Mouse (Mus musculus): ENCODE results near the gene Ciz1. TPM values are rescaled to one million over a fixed set of nuclear protein-coding genes. Genes with fewer than 3 reads are reported as not detected.

Ciz1 gene
- polyA plus RNA-seq, 1 experiment from 2014 or later: 51.9 TPM

- no peak for DNase-seq
- Histone ChIP-seq H3K4me1 (ENCODE audit: insufficient read depth) (no peaks in the 10 kb centered on the region), H3K4me3 (ENCODE audit: low read depth, low read length) (no peak overlapping the region), H3K9me3 (ENCODE audit: low read depth, low read length) (no peaks in the 10 kb centered on the region), H3K36me3 (ENCODE audit: insufficient read depth) (peaks cover 21% of the 10 kb centered on the region), H3K27ac (ENCODE audit: low read depth) (no peak overlapping the region), H3K9ac (no peak overlapping the region), H3K27me3 (ENCODE audit: insufficient read depth, low read length) (no peaks in the 10 kb centered on the region), H3K4me2 (no peak overlapping the region; the same call in 1 of the 2 replicates)
- ATAC-seq (ENCODE audit: insufficient read depth): no peak
- no peak for TF ChIP-seq CTCF (IDR thresholded peaks at IDR 0.05; ENCODE audit: low read depth)
- WGBS: 84% methylated on average over 2 of the region's 2 CpGs
Measured at GRCm38 (mm10) chr2:32382689-32383088, 30.6 kb downstream of the Ciz1 start.

DNA sequence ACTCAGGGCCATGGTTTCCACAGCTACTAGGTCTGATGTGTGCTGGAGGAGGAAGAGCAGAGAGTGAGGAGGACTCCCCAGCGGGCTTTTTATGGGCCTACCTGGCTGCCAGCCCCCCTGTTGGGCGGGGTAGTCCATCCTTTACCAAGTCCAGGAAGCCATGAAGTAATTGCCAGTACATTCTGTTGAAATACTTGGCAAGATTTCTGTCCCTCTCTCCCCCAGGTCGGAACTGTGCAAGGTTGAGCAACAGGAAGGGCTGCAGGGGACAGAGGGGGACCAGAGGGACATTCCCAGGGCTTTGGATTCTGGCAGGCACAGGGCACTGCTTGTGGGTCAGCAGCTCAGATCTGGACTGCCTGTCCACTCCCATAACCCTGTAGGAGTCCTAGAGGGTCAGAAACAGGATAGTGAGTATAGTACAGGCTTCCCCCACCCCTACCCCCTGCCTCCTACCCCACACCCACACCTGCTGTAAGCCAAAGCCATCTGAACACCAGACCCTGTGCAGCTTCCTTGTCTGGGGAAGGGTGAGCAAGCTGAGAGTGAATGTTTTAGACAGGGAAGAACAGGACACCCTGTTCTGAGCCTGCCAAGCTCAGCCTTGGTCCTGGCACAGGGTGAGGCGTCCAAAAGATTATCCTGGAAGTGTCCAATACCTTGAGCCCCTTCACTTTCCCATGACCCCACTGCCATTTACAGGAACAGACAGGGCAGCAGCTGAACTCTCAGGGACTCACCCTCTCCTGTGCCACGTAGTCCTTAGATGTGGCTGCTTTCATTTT lies 35.8 kb downstream of the Ciz1 start, which contains the start of gene Lcn2:
Lcn2 (minus strand) TSS at position 547 of the 785 bp plus-strand sequence.
- Histone ChIP-seq H3K4me3 (ENCODE audit: low read depth, low read length) (no peak within 1 kb of the TSS), H3K4me2 (no peak within 1 kb of the TSS), H3K9me3 (ENCODE audit: low read depth, low read length) (no peaks in the 10 kb centered on the region), H3K27me3 (ENCODE audit: insufficient read depth, low read length) (no peaks in the 10 kb centered on the region), H3K36me3 (ENCODE audit: insufficient read depth) (no peaks in the 10 kb centered on the region), H3K4me1 (ENCODE audit: insufficient read depth) (no peaks in the 10 kb centered on the region), H3K9ac (no peak within 1 kb of the TSS), H3K27ac (ENCODE audit: low read depth) (no peak within 1 kb of the TSS)
- no peak for TF ChIP-seq CTCF (IDR thresholded peaks at IDR 0.05; ENCODE audit: low read depth)
- 58% methylated on average over 5 of the region's 5 CpGs for WGBS
- no peak for ATAC-seq (ENCODE audit: insufficient read depth)
- DNase-seq: no peak

DNA sequence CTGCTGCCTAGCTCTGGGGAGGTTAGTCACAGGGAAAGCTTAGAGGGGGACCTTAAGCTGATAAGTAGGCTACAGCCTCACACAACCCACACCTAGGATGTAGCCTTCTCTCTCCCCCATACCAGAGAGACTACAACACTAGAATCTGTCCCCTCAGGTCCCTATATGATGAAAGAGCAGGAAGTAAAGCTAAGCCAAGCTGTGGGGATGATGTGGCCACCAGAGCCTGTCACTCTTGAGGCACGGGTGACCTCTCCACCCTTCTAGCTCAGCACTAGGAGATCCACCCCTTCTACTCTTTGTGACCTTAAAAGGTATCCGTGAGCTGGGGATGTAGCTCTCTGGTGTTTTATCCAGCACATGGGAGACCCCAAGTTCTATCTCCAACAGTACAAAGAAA lies 37.0 kb downstream of the Ciz1 start:
- H3K36me3 ChIP-seq (ENCODE audit: insufficient read depth): no peaks in the 10 kb centered on the region
- no peak overlapping the region for H3K9ac ChIP-seq
- no peak overlapping the region for H3K4me3 ChIP-seq (ENCODE audit: low read depth, low read length)
- 72% methylated on average over 2 of the region's 2 CpGs for WGBS
- TF ChIP-seq CTCF (IDR thresholded peaks at IDR 0.05; ENCODE audit: low read depth): no peak
- no peak overlapping the region for H3K27ac ChIP-seq (ENCODE audit: low read depth)
- no peaks in the 10 kb centered on the region for H3K4me1 ChIP-seq (ENCODE audit: insufficient read depth)
- DNase-seq (no peak), ATAC-seq (ENCODE audit: insufficient read depth) (no peak)
- H3K27me3 ChIP-seq (ENCODE audit: insufficient read depth, low read length): no peaks in the 10 kb centered on the region
- no peak overlapping the region for H3K4me2 ChIP-seq
- H3K9me3 ChIP-seq (ENCODE audit: low read depth, low read length): no peaks in the 10 kb centered on the region

DNA sequence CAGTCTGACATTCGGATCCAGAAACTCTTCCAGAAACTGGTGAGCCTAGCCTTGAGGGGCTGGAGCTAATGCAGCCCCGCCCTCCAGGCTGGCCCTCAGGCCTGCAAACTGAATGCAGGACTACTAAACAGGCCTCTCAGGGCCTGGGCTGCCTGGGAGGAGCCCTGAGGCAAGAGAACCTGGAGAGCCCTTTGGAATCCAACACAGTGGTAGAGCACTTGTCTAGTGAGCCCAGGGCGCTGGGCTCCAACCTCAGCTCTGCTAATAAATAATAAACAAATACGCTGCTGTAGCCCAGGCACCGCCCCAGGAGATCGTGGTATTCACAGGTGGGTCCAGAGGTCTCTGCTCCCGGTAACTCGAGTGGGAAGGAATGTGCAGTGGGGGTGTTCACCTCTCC lies 38.7 kb downstream of the Ciz1 start:
- ATAC-seq (ENCODE audit: insufficient read depth): no peak
- 52% methylated on average over 8 of the region's 8 CpGs for WGBS

GRCm38 (mm10) chr2:32392063-32392462 lies 39.9 kb downstream of the Ciz1 start:
- Histone ChIP-seq H3K4me3 (ENCODE audit: low read depth, low read length) (no peak overlapping the region), H3K27me3 (ENCODE audit: insufficient read depth, low read length) (no peaks in the 10 kb centered on the region), H3K9ac (no peak overlapping the region; the same call in 1 of the 2 replicates), H3K36me3 (ENCODE audit: insufficient read depth) (no peaks in the 10 kb centered on the region), H3K9me3 (ENCODE audit: low read depth, low read length) (no peaks in the 10 kb centered on the region), H3K27ac (ENCODE audit: low read depth) (no peak overlapping the region), H3K4me2 (no peak overlapping the region), H3K4me1 (ENCODE audit: insufficient read depth) (peaks cover under 1% of the 10 kb centered on the region; the same call in 1 of the 2 replicates)
- TF ChIP-seq CTCF (IDR thresholded peaks at IDR 0.05; ENCODE audit: low read depth): no peak
- WGBS: 76% methylated on average over 5 of the region's 5 CpGs
- no peak for DNase-seq
- no peak for ATAC-seq (ENCODE audit: insufficient read depth)

More for the DNA sequence above, 38.7 kb downstream of the Ciz1 start:
- no peak for TF ChIP-seq CTCF (IDR thresholded peaks at IDR 0.05; ENCODE audit: low read depth)
- H3K4me1 ChIP-seq (ENCODE audit: insufficient read depth): no peaks in the 10 kb centered on the region
- no peaks in the 10 kb centered on the region for H3K9me3 ChIP-seq (ENCODE audit: low read depth, low read length)
- H3K36me3 ChIP-seq (ENCODE audit: insufficient read depth): no peaks in the 10 kb centered on the region
- DNase-seq: no peak
- no peak overlapping the region for H3K27ac ChIP-seq (ENCODE audit: low read depth)
- no peaks in the 10 kb centered on the region for H3K27me3 ChIP-seq (ENCODE audit: insufficient read depth, low read length)
- no peak overlapping the region for H3K4me2 ChIP-seq
- H3K9ac ChIP-seq: no peak overlapping the region
- H3K4me3 ChIP-seq (ENCODE audit: low read depth, low read length): no peak overlapping the region

DNA sequence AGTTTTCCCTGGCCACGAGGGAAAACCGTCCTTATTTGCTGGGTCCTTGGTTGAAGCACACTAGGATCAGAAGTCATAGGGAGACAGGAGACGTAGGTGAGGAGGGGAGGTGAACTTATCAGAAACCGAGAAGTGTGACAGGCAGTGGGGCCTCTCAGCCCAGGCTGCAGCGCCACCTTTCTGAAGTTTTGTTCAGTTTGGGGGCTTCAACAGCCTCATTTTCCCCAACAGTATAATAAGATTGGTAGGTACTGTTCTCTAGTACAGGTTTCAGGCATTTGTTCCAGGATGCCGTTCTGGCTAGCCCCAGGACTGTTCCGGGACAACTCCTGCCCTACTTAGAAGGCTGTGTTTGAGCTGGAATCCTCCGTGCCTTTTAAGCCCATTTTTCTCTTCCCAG lies 42.8 kb downstream of the Ciz1 start:
- no peaks in the 10 kb centered on the region for H3K27me3 ChIP-seq (ENCODE audit: insufficient read depth, low read length)
- peak; percentile 59 for TF ChIP-seq CTCF (IDR thresholded peaks at IDR 0.05; ENCODE audit: low read depth)
- 4% methylated on average over 8 of the region's 8 CpGs for WGBS
- no peak for ATAC-seq (ENCODE audit: insufficient read depth)
- H3K27ac ChIP-seq (ENCODE audit: low read depth): peak overlapping the region; percentile 91
- peak; percentile 67 for DNase-seq
- peaks cover 6% of the 10 kb centered on the region for H3K4me1 ChIP-seq (ENCODE audit: insufficient read depth)
- peak overlapping the region; percentile 92 for H3K4me3 ChIP-seq (ENCODE audit: low read depth, low read length)
- peak overlapping the region; percentile 77 for H3K9ac ChIP-seq
- H3K9me3 ChIP-seq (ENCODE audit: low read depth, low read length): no peaks in the 10 kb centered on the region
- H3K4me2 ChIP-seq: peak overlapping the region; percentile 96
- H3K36me3 ChIP-seq (ENCODE audit: insufficient read depth): peaks cover 6% of the 10 kb centered on the region; the same call in 1 of the 2 replicates

DNA sequence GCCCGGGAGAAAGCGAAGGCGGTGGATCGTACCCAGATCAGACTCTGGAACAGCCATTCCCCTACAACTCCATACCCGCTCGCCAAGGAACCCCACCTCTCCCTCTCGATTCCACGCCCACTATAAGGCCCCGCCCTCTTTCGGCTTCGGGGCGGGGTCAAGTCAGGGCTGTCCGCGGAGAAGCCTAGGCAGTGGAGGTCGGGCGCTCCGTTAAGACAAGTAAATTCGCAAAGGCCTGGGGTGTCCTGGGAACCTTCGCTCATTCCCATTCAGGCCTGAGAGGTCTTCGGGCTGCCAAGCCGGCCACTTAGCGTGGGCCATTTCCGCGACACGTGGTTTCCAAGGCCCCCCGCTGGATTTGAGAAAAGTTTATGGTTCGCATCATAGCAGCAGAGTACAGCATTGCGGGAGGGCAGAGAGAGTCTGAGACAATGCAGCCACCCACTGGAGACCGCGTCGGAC lies 43.4 kb downstream of the Ciz1 start, which contains the start of gene Ptges2:
Ptges2 (plus strand) TSS at position 413 of the 462 bp plus-strand sequence.
- no peak for TF ChIP-seq CTCF (IDR thresholded peaks at IDR 0.05; ENCODE audit: low read depth)
- DNase-seq (peak; percentile 94), ATAC-seq (ENCODE audit: insufficient read depth) (peak; percentile 90)
- peak within 1 kb of the TSS; percentile 77 for H3K9ac ChIP-seq
- peak within 1 kb of the TSS; percentile 96 for H3K4me2 ChIP-seq
- H3K4me1 ChIP-seq (ENCODE audit: insufficient read depth): peaks cover 6% of the 10 kb centered on the region
- WGBS: under 1% methylated on average over 31 of the region's 31 CpGs
- H3K27ac ChIP-seq (ENCODE audit: low read depth): peak within 1 kb of the TSS; percentile 91
- peak within 1 kb of the TSS; percentile 92 for H3K4me3 ChIP-seq (ENCODE audit: low read depth, low read length)
- H3K9me3 ChIP-seq (ENCODE audit: low read depth, low read length): no peaks in the 10 kb centered on the region
- peaks cover 11% of the 10 kb centered on the region for H3K36me3 ChIP-seq (ENCODE audit: insufficient read depth)
- no peaks in the 10 kb centered on the region for H3K27me3 ChIP-seq (ENCODE audit: insufficient read depth, low read length)

All from lung, embryonic 14.5 days (tissue).